Mouse (Mus musculus) spleen, postnatal 36 days (tissue): ENCODE data around the gene Tinagl1.
A peak's percentile ranks its signal among the peaks of the same experiment; 100 is the strongest.

ENCODE experiments used
- DNase-seq, 2 experiments: peaks; one replicate each; pipeline ENCODE4 v3.0.0; 2022; ENCODE audit warnings: low spot score in 2 of 2, mixed read lengths in 1 of 2

The Tinagl1 gene

GRCm38 (mm10) chr4:130175072-130175711, at the start of gene Tinagl1:
TSS of gene Tinagl1 (minus strand) at chr4:130175122.
- no peak for DNase-seq

GRCm38 (mm10) chr4:130224071-130224470, 49.1 kb upstream of the Tinagl1 start:
- no peak for DNase-seq

GRCm38 (mm10) chr4:130222179-130222578, 47.3 kb upstream of the Tinagl1 start, which contains the start of gene Gm853:
TSS of gene Gm853 (minus strand) at chr4:130222401.
- no peak for DNase-seq

- DNase-seq = no peak
These were observed 45.3 kb upstream of the Tinagl1 start for GRCm38 (mm10) chr4:130220176-130220575.

GRCm38 (mm10) chr4:130215392-130215791, 40.5 kb upstream of the Tinagl1 start:
- no peak for DNase-seq

GRCm38 (mm10) chr4:130213857-130214256, 38.9 kb upstream of the Tinagl1 start:
- no peak for DNase-seq

- no peak for DNase-seq
These were observed 38.3 kb upstream of the Tinagl1 start for GRCm38 (mm10) chr4:130213197-130213596.

- no peak for DNase-seq
These were observed 37.5 kb upstream of the Tinagl1 start for GRCm38 (mm10) chr4:130212421-130212820.

GRCm38 (mm10) chr4:130211870-130212269, 36.9 kb upstream of the Tinagl1 start:
- DNase-seq = no peak

GRCm38 (mm10) chr4:130198694-130199670, 24.1 kb upstream of the Tinagl1 start:
- DNase-seq = peak; percentile 57 to 66

GRCm38 (mm10) chr4:130196542-130196941, 21.6 kb upstream of the Tinagl1 start:
- no peak for DNase-seq

- DNase-seq = no peak
These were observed 21.0 kb upstream of the Tinagl1 start for GRCm38 (mm10) chr4:130195924-130196323.

- no peak for DNase-seq
These were observed 17.3 kb upstream of the Tinagl1 start for GRCm38 (mm10) chr4:130192266-130192665.

- no peak for DNase-seq
These were observed 14.7 kb upstream of the Tinagl1 start for GRCm38 (mm10) chr4:130189606-130190005.

- peak; percentile 54 to 56 for DNase-seq
These were observed 13.9 kb upstream of the Tinagl1 start for GRCm38 (mm10) chr4:130188806-130189297.

- no peak for DNase-seq
These were observed 12.0 kb upstream of the Tinagl1 start for GRCm38 (mm10) chr4:130186891-130187290.

GRCm38 (mm10) chr4:130186450-130186849, 11.5 kb upstream of the Tinagl1 start:
- no peak for DNase-seq

GRCm38 (mm10) chr4:130183879-130184278, 9.0 kb upstream of the Tinagl1 start:
- DNase-seq = no peak

- DNase-seq = no peak
These were observed 8.1 kb upstream of the Tinagl1 start for GRCm38 (mm10) chr4:130183023-130183422.

GRCm38 (mm10) chr4:130181886-130182285, 7.0 kb upstream of the Tinagl1 start:
- no peak for DNase-seq

GRCm38 (mm10) chr4:130180909-130181602, 6.1 kb upstream of the Tinagl1 start:
- DNase-seq = no peak

- no peak for DNase-seq
These were observed 5.0 kb upstream of the Tinagl1 start for GRCm38 (mm10) chr4:130179876-130180275.
